ENCODE assay signal across 8 mouse cellular contexts in the genomic region with DNA sequence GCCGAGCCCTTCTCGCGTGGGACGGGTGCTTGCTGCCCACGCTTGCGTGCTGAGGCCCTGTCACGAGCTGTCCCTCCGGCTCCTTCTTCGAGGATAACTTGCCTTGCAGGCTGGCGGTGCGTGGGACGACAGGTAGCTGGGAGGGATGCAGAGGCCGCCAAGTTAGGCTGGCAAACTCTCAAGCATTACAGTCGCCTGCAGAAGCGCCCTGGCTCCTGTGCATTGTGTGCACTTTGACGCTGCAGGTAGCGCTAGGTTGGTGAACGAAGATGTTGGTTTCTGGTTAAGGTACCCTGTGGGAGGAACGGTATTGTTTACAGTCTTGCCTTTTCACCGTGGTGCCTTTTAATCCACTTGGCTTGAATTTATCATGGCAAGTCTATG. TPM values are rescaled to one million over a fixed set of nuclear protein-coding genes. Genes with fewer than 3 reads are reported as not detected.
DNase-seq lines count a peak whose midpoint lies in the region; ATAC-seq and TF ChIP-seq lines count a peak whose summit lies in the region.

No protein-coding gene starts in this region.

- H3K27me3 ChIP-seq in heart, embryonic 11.5 days (ENCODE audit: control insufficient read depth, insufficient read depth, low read length), result no peaks in the 10 kb centered on the region
- H3K27me3 ChIP-seq in ES-Bruce4 (ENCODE audit: control insufficient read depth, insufficient read depth, low read length, poor library complexity, severe bottlenecking), result no peaks in the 10 kb centered on the region
- no peaks in the 10 kb centered on the region for H3K27me3 ChIP-seq in intestine, postnatal 0 days (replicated peaks; ENCODE audit: control insufficient read depth, insufficient read depth, low read length)
- no peaks in the 10 kb centered on the region for H3K27me3 ChIP-seq in neural tube, embryonic 14.5 days (ENCODE audit: control insufficient read depth, insufficient read depth, low read length)

- H3K9me3 ChIP-seq in heart, embryonic 11.5 days (replicated peaks; ENCODE audit: control insufficient read depth, low read length), result no peaks in the 10 kb centered on the region
- no peaks in the 10 kb centered on the region for H3K9me3 ChIP-seq in ES-Bruce4 (replicated peaks; ENCODE audit: control insufficient read depth, insufficient read depth, low read length, poor library complexity, severe bottlenecking)
- no peaks in the 10 kb centered on the region for H3K9me3 ChIP-seq in intestine, postnatal 0 days (ENCODE audit: control insufficient read depth)
- no peaks in the 10 kb centered on the region for H3K9me3 ChIP-seq in neural tube, embryonic 14.5 days (ENCODE audit: control insufficient read depth, low read length)

- intact Hi-C loops in heart, postnatal 25 days (cut with DNase I), result loop anchor here (5.0 kb wide), 1 partner anchor 133 kb away; a partner anchor contains a TSS

- peak overlapping the region; percentile 68 for H3K4me2 ChIP-seq in heart, embryonic 11.5 days
- peak overlapping the region; percentile 87 for H3K4me2 ChIP-seq in intestine, postnatal 0 days (replicated peaks; ENCODE audit: low read depth)
- H3K4me2 ChIP-seq in neural tube, embryonic 14.5 days (ENCODE audit: low read depth, low read length), result peak overlapping the region; percentile 66

- H3K4me1 ChIP-seq in heart, embryonic 11.5 days (ENCODE audit: control insufficient read depth, insufficient read depth, low read length), result peaks cover 10% of the 10 kb centered on the region; the same call in 1 of the 2 replicates
- no peaks in the 10 kb centered on the region for H3K4me1 ChIP-seq in ES-Bruce4 (ENCODE audit: control insufficient read depth, insufficient read depth, low read length)
- H3K4me1 ChIP-seq in embryonic fibroblast, embryonic 13.5 days (ENCODE audit: control insufficient read depth, insufficient read depth, low read length), result no peaks in the 10 kb centered on the region
- H3K4me1 ChIP-seq in intestine, postnatal 0 days (replicated peaks; ENCODE audit: control insufficient read depth, insufficient read depth, low read length), result peaks cover 8% of the 10 kb centered on the region; the same call in 1 of the 2 replicates
- H3K4me1 ChIP-seq in neural tube, embryonic 14.5 days (ENCODE audit: control insufficient read depth, insufficient read depth, low read length), result peaks cover 9% of the 10 kb centered on the region

- peak overlapping the region; percentile 68 for H3K27ac ChIP-seq in heart, embryonic 11.5 days (ENCODE audit: low read depth, low read length)
- no peak overlapping the region for H3K27ac ChIP-seq in ES-Bruce4 (ENCODE audit: insufficient read depth, low read length)
- H3K27ac ChIP-seq in embryonic fibroblast, embryonic 13.5 days (ENCODE audit: insufficient read depth, low read length), result no peak overlapping the region
- H3K27ac ChIP-seq in intestine, postnatal 0 days (ENCODE audit: low read depth, low read length), result peak overlapping the region; percentile 71
- H3K27ac ChIP-seq in neural tube, embryonic 14.5 days (ENCODE audit: low read depth, low read length), result peak overlapping the region; percentile 35

- peak; percentile 8; the same call in 1 of the 2 replicates for ATAC-seq in heart, embryonic 11.5 days (replicated peaks; ENCODE audit: insufficient number of reproducible peaks, low FRiP score, low TSS enrichment)
- ATAC-seq in intestine, postnatal 0 days, result no peak
- ATAC-seq in neural tube, embryonic 14.5 days (ENCODE audit: low read depth), result no peak

- no peak for TF ChIP-seq EP300 in ES-Bruce4 (IDR thresholded peaks at IDR 0.05; ENCODE audit: insufficient read depth, low read depth, low read length)

- H3K36me3 ChIP-seq in heart, embryonic 11.5 days (ENCODE audit: control insufficient read depth, insufficient read depth, low read length), result peaks cover 13% of the 10 kb centered on the region; the same call in 1 of the 2 replicates
- H3K36me3 ChIP-seq in ES-Bruce4 (ENCODE audit: control insufficient read depth, insufficient read depth, low read length, poor library complexity, severe bottlenecking), result peaks cover 17% of the 10 kb centered on the region
- peaks cover 10% of the 10 kb centered on the region for H3K36me3 ChIP-seq in intestine, postnatal 0 days (ENCODE audit: control insufficient read depth, insufficient read depth)
- H3K36me3 ChIP-seq in neural tube, embryonic 14.5 days (ENCODE audit: control insufficient read depth, insufficient read depth, low read length), result peaks cover 10% of the 10 kb centered on the region

- TF ChIP-seq CTCF in ES-Bruce4 (IDR thresholded peaks at IDR 0.05; ENCODE audit: low read depth, low read length), result no peak
- no peak for TF ChIP-seq CTCF in embryonic fibroblast, embryonic 13.5 days (IDR thresholded peaks at IDR 0.05; ENCODE audit: borderline replicate concordance, insufficient read depth, low read length)
- TF ChIP-seq CTCF in intestine, postnatal 0 days (IDR thresholded peaks at IDR 0.05; ENCODE audit: low read depth), result no peak

- peak overlapping the region; percentile 94 for H3K9ac ChIP-seq in heart, embryonic 11.5 days (ENCODE audit: low read depth, low read length)
- peak overlapping the region; percentile 84 for H3K9ac ChIP-seq in ES-Bruce4 (ENCODE audit: low read depth, poor library complexity, severe bottlenecking)
- peak overlapping the region; percentile 74 for H3K9ac ChIP-seq in intestine, postnatal 0 days (ENCODE audit: low read depth, low read length)
- H3K9ac ChIP-seq in neural tube, embryonic 14.5 days (replicated peaks; ENCODE audit: low read depth, low read length), result peak overlapping the region; percentile 82

- TF ChIP-seq POLR2A in ES-Bruce4 (IDR thresholded peaks at IDR 0.05; ENCODE audit: insufficient read depth, low read length), result no peak
- TF ChIP-seq POLR2A in embryonic fibroblast, embryonic 13.5 days (IDR thresholded peaks at IDR 0.05; ENCODE audit: low read depth, low read length), result no peak

- H3K4me3 ChIP-seq in heart, embryonic 11.5 days (ENCODE audit: low read depth, low read length), result peak overlapping the region; percentile 99
- H3K4me3 ChIP-seq in ES-Bruce4 (ENCODE audit: low read depth, low read length), result peak overlapping the region; percentile 88
- peak overlapping the region; percentile 91 for H3K4me3 ChIP-seq in embryonic fibroblast, embryonic 13.5 days (ENCODE audit: insufficient read depth, low read length)
- peak overlapping the region; percentile 65 for H3K4me3 ChIP-seq in intestine, postnatal 0 days (ENCODE audit: low read depth, low read length)
- peak overlapping the region; percentile 94 for H3K4me3 ChIP-seq in neural tube, embryonic 14.5 days (ENCODE audit: low read depth, low read length)

- DNase-seq in heart, postnatal 25 days (ENCODE audit: low spot score), result no peak
- DNase-seq in retina, postnatal 1 day, result no peak
- no peak for DNase-seq in thymus, postnatal 36 days

- WGBS in heart, embryonic 11.5 days (ENCODE audit: insufficient replicate concordance), result under 1% methylated on average over 20 of the region's 20 CpGs
- whole genome bisulfite sequencing in intestine, postnatal 0 days, result under 1% methylated on average over 19 of the region's 20 CpGs
- under 1% methylated on average over 20 of the region's 20 CpGs for WGBS in neural tube, embryonic 14.5 days

RNA-seq across cellular contexts. Expression of a gene that starts 0.5 kb away (rescaled TPM):
- 13.8 and 20.1 TPM in 2 replicates for polyA plus RNA-seq in heart, embryonic 11.5 days (2014; fragmentation: Nextera tagmentation; extraction: Ambion mirVana)
- total RNA-seq in heart, postnatal 25 days (2021), result 10 to 100 TPM; 11.8 to 13.0 TPM
- 29.7 and 33.8 TPM in 2 replicates for polyA plus RNA-seq in ES-Bruce4 (2011; ENCODE audit: insufficient read depth, insufficient read length, low read depth, missing spikeins)
- polyA plus RNA-seq in embryonic fibroblast, embryonic 13.5 days (2011; ENCODE audit: insufficient read length, low read depth, missing spikeins), result 21.3 and 22.3 TPM in 2 replicates
- 4.4 and 4.9 TPM in 2 replicates for polyA plus RNA-seq in intestine, postnatal 0 days (2015; fragmentation: Nextera tagmentation; extraction: Ambion mirVana)
- polyA plus RNA-seq in neural tube, embryonic 14.5 days (2014; fragmentation: Nextera tagmentation; extraction: Ambion mirVana), result 30.8 and 35.7 TPM in 2 replicates

Comparison
In these comparisons a context has a peak if more than half of its experiments do, and no peak if none do; other contexts are left out.
1. H3K27ac ChIP-seq: peak in heart, embryonic 11.5 days (single experiment), intestine, postnatal 0 days (single experiment) and neural tube, embryonic 14.5 days (single experiment); none in ES-Bruce4 (single experiment) and embryonic fibroblast, embryonic 13.5 days (single experiment).
2. Peak in every context shown above with its lines, with median percentiles within 50 percentile points of each other: H3K4me2 ChIP-seq, H3K4me3 ChIP-seq and H3K9ac ChIP-seq.